Mouse (Mus musculus) stomach, adult 2 months (tissue): Measurements from ENCODE around the gene Synpo2. TPM values are rescaled to one million over a fixed set of nuclear protein-coding genes. Genes with fewer than 3 reads are reported as not detected.

Experiments
- polyA plus RNA-seq: library from polyadenylated mRNA; depleted of rRNA; stranded (reverse); fragments of >200 nt; gene quantifications from 2 replicates; pipeline ENCODE4 v1.2.3, GENCODE M21; 2012; rRNA removed

Gene Synpo2
- 25.4 and 28.6 TPM in 2 replicates for polyA plus RNA-seq

GRCm38 (mm10) chr3:123235921-123236320 lies at the start of gene Synpo2:
Synpo2 (minus strand) TSS chr3:123236149.

DNA sequence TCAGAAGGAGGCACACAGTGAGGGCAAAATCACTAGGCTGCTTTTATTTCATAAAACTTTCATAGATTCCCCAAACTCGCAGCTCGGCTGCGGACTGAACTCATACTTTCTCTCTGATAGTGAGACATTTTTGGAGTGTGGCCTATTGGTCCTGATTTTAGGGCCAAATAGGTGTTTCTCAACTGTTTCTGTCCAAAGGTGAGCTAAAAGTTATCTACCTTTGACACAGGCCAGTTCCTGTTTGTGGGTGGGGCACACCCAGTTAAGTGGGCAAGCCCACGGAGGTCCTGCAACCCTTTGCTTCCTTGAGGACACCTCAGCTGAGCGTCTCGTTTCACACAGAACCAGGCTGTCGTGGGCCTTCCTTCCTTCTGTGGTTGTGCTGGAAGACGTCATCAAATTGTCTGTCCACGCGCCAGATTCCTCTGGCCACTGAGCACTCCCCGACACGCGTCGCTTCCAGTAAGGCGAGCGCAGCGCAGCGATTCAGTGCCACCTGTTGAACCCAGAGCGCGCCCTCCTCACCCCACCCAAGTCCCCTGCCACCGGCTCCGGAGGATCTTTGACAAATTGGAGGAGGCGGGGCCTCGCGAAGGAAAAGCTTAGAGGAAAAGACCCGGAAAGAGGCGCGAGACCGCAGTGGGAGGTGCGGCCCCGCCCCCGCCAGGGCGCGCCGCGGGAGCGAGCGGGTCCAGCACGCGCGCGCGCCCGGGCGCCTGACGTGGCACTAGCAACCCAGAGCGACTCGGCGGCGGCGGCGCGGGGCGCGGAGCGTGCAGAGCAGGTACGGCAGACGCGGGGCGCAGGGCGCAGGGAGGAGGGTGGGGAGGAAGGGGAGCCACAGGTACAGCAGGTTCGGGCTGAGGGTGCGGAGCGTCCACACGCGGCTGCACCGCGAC lies 31.1 kb upstream of the Synpo2 start, which contains the start of gene Sec24d:
Gene Sec24d (plus strand): TSS at position 703 of the 899 bp plus-strand sequence.

DNA sequence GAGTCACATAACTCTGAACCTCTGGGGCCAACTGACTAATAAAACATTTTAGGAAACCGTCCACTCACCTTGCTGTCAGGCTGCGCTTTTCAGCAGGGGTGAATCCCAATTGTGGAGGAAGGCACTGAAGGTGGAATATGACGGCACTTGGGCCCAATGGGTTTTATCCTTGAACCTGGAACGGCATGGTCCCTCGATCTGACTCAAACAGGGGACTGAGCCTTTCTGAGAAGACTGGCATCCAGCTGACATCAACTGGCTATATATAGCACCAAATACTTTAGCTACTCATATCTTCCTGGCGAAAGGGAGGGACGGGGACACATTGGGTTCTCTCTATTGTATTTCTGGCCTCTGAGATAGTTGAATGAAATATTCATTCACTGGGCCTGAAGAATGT lies 201.2 kb downstream of the Synpo2 start, which contains the start of gene Myoz2:
Gene Myoz2 (minus strand): TSS at position 264 of the 400 bp plus-strand sequence.

Other genes starting within 250 kb of the Synpo2 start
- 0.29 and 1.2 TPM in 2 replicates for gene Myoz2, start 201.1 kb downstream of the Synpo2 start, polyA plus RNA-seq
- gene Sec24d, start 31.3 kb upstream of the Synpo2 start, polyA plus RNA-seq = 25.4 and 28.7 TPM in 2 replicates
- gene Mettl14, start 150.0 kb upstream of the Synpo2 start, polyA plus RNA-seq = 1.1 and 1.4 TPM in 2 replicates
- gene Prss12, start 210.8 kb upstream of the Synpo2 start, polyA plus RNA-seq = 0.29 and 0.98 TPM in 2 replicates